Mouse (Mus musculus): ENCODE measurements around the gene Tagln2. TPM values are rescaled to one million over a fixed set of nuclear protein-coding genes. Genes with fewer than 3 reads are reported as not detected.

The Tagln2 gene
- polyA plus RNA-seq, 1 experiment = 837 TPM

GRCm38 (mm10) chr1:172526380-172527081 lies 26.7 kb downstream of the Tagln2 start:
- peak; percentile 65 for TF ChIP-seq GATA1 (IDR thresholded peaks at IDR 0.05; ENCODE audit: low read length)

DNA sequence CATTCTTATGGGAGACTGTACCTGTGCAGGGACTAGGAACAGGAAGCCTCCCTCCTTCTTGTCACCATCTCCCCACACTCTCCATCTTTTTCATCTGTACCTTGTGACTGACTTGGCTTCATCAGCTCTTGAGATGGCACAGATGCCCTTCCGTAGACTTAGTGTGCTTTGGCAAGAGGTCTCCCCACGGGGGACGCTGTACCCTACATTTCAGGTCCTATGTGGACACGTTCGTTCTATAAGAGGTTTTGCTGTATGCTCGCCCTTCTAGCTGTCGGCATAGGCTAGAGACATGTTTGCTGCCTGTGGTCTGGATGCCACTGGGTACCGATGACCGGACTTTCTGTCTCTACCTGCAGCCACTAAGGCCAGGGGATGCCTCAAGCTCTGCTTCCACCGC lies 27.6 kb downstream of the Tagln2 start:
- TF ChIP-seq GATA1 (IDR thresholded peaks at IDR 0.05; ENCODE audit: low read length) = no peak

DNA sequence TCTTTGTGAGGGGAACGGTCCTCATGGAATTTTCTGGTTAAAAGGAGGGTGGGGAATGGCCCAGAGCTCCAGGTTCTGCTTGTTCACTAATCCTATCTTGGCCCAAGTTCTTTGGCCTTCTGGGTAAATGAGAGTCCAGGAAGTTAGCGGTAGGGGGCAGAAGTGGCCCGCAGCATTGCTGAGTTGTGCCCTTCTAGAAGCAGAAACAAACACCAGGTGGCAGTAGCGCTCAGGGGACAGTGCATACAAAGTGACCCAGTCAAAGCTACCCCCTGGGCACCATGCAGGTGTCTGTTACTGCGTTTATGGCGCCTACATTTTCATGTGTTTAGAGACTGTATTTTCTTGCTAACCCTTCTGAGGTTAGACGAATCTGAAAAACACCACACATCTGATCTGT lies 28.9 kb downstream of the Tagln2 start:
- no peak for TF ChIP-seq GATA1 (IDR thresholded peaks at IDR 0.05; ENCODE audit: low read length)

- TF ChIP-seq GATA1 (IDR thresholded peaks at IDR 0.05; ENCODE audit: low read length) = no peak
Observed at GRCm38 (mm10) chr1:172530544-172531220, 30.8 kb downstream of the Tagln2 start.

DNA sequence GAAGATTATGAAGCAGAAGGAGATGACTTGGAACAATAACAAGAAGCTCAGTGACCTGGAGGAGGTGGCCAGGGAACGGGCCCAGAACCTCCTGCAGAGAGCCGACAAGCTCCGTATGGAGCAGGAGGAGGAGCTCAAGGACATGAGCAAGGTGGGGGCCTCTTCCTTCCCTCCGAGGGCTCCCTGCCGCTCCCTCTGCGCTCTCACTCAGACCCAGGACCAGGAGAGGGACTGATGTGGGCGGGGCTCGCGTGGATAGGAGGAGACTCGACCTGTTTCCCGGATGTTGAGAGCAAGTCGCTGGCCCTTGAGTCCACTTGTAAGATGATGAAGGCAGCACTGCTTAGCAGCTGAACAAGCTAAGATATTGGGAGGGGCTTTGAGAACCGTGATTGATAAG lies 32.7 kb downstream of the Tagln2 start:
- TF ChIP-seq GATA1 (IDR thresholded peaks at IDR 0.05; ENCODE audit: low read length) = no peak

GRCm38 (mm10) chr1:172535116-172535515 lies 35.3 kb downstream of the Tagln2 start:
- TF ChIP-seq GATA1 (IDR thresholded peaks at IDR 0.05; ENCODE audit: low read length) = no peak

- no peak for TF ChIP-seq GATA1 (IDR thresholded peaks at IDR 0.05; ENCODE audit: low read length)
Observed at GRCm38 (mm10) chr1:172539827-172540226, 40.0 kb downstream of the Tagln2 start.

DNA sequence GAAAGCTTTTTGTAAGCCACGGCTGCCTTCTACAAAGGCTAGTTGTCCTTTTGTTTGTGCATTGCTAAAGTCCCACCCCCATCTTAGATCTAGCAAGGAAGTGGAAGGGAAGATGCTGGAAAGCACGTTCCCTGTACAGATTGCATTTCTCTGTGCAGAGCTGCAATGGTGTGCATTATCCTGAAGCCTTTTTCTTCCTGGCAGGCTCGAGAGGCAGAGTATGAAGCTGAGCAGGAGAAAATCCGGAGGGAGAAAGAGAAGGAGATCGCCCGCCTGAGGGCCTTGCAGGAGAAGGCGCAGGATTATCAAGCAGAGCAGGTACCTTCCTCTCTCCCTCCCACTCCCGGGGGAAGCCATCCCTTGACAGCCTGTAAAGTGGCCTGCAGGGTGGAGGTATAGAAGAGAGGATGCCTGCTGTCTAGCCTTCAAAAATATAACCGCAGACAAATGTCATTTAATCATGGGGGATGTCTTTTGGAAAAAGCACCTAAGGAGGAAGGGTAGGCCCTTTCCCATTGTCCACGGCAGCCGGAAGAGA lies 40.5 kb downstream of the Tagln2 start:
- TF ChIP-seq GATA1 (IDR thresholded peaks at IDR 0.05; ENCODE audit: low read length) = no peak

DNA sequence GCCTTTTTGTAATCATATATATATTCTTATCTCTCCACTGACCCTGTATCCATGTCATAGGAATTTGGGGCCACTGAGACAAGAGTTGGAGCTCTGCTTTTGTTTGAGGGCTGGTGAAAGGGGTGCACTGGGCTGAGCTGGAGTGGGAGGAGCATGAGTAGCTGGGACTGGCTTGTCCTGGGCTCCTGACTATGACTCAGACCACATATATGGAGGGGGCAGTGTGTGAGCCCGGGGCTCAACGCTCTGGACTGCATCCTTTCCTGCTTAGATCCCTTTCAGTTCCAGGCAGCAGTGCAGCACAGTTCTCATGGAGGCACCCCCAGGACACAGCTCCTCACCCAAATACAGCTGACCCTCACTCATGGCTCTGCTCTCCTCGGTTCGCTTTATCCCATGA lies 46.2 kb downstream of the Tagln2 start:
- no peak for TF ChIP-seq GATA1 (IDR thresholded peaks at IDR 0.05; ENCODE audit: low read length)

- no peak for TF ChIP-seq GATA1 (IDR thresholded peaks at IDR 0.05; ENCODE audit: low read length)
Observed at GRCm38 (mm10) chr1:172548501-172548900, 48.7 kb downstream of the Tagln2 start.

DNA sequence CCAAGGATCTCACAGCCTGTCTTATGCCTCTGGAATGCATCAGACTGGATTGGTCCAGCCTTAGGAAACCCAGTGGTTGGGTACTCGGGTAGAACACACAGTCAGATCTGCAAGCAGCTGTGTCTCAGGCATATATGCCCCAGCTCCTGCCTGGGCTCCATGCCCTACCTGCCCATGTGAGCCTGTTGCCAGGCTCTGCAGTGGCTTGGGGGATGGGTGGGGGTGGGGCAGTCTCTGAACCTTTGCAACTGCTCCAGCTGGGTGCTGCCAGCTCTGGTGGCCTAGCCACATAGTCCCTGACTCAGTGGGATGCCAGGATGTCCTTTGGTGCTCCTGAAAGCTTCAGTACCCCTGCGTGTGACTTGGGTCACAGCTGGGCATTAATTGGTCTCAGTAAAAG lies 49.5 kb downstream of the Tagln2 start:
- no peak for TF ChIP-seq GATA1 (IDR thresholded peaks at IDR 0.05; ENCODE audit: low read length)

- no peak for TF ChIP-seq GATA1 (IDR thresholded peaks at IDR 0.05; ENCODE audit: low read length)
Observed at GRCm38 (mm10) chr1:172549717-172550116, 49.9 kb downstream of the Tagln2 start.

- TF ChIP-seq GATA1 (IDR thresholded peaks at IDR 0.05; ENCODE audit: low read length) = no peak
Observed at GRCm38 (mm10) chr1:172550551-172550951, 50.7 kb downstream of the Tagln2 start.

DNA sequence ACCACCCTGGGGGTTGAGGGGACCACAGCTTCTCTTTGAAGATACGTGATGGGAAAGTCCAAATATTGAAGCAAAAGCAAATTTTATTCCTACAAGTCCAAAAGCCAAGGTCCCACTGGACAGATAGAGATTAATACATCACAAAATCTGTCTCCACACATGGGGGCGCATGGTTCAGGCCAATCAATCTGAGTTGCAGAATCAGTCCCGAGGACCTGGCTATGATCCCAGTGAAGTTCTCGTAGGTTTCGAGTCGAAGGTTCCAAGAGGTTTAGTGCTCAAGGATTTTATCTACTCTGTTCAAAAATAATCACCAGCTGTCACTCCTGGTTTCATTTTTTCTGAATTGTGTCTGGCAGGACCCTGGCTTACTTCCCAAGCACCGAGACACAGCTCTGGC lies 51.2 kb downstream of the Tagln2 start:
- TF ChIP-seq GATA1 (IDR thresholded peaks at IDR 0.05; ENCODE audit: low read length) = no peak

- no peak for TF ChIP-seq GATA1 (IDR thresholded peaks at IDR 0.05; ENCODE audit: low read length)
Observed at GRCm38 (mm10) chr1:172552623-172553022, 52.8 kb downstream of the Tagln2 start.

- TF ChIP-seq GATA1 (IDR thresholded peaks at IDR 0.05; ENCODE audit: low read length) = no peak
Observed at GRCm38 (mm10) chr1:172555638-172556037, 55.8 kb downstream of the Tagln2 start, which contains the start of gene Vsig8. Gene Vsig8 (plus strand): TSS chr1:172555938.

Other genes with a start within 250 kb of the Tagln2 start
- not detected in 2 replicates for gene Atp1a4, start 241.6 kb upstream of the Tagln2 start, polyA plus RNA-seq (2012)
- 79.6 and 93.7 TPM in 2 replicates for gene Igsf8, start 238.4 kb upstream of the Tagln2 start, polyA plus RNA-seq (2012)
- not detected in 2 replicates for gene Atp1a2, start 202.0 kb upstream of the Tagln2 start, polyA plus RNA-seq (2012)
- not detected in 2 replicates for gene Kcnj9, start 170.7 kb upstream of the Tagln2 start, polyA plus RNA-seq (2012)
- not detected in 2 replicates for gene Kcnj10, start 158.8 kb upstream of the Tagln2 start, polyA plus RNA-seq (2012)
- gene Pigm, start 123.5 kb upstream of the Tagln2 start, polyA plus RNA-seq (2012) = 10.6 and 13.0 TPM in 2 replicates
- gene Slamf9, start 24.7 kb upstream of the Tagln2 start, polyA plus RNA-seq (2012) = not detected in 2 replicates
- not detected in 2 replicates for gene Igsf9, start 18.3 kb upstream of the Tagln2 start, polyA plus RNA-seq (2012)
- 0.03 and 0.09 TPM in 2 replicates for gene Cfap45, start 20.8 kb downstream of the Tagln2 start, polyA plus RNA-seq (2012)
- gene Vsig8, start 55.9 kb downstream of the Tagln2 start, polyA plus RNA-seq (2012) = not detected in 2 replicates
- not detected in 2 replicates for gene Slamf8, start 90.5 kb downstream of the Tagln2 start, polyA plus RNA-seq (2012)
- not detected in 2 replicates for gene Fcrl6, start 102.5 kb downstream of the Tagln2 start, polyA plus RNA-seq (2012)
- not detected in 2 replicates for gene Dusp23, start 132.9 kb downstream of the Tagln2 start, polyA plus RNA-seq (2012)
- gene Crp, start 198.0 kb downstream of the Tagln2 start, polyA plus RNA-seq (2012) = not detected in 2 replicates

Measured in G1E-ER4 (cell line).